Mouse (Mus musculus): ENCODE data around the gene Lrba. TPM values are rescaled to one million over a fixed set of nuclear protein-coding genes. Genes with fewer than 3 reads are reported as not detected.
A peak's percentile ranks its signal among the peaks of the same experiment; 100 is the strongest.

Gene Lrba
- polyA plus RNA-seq, 1 experiment from 2014 or later = 1.8 TPM

DNA sequence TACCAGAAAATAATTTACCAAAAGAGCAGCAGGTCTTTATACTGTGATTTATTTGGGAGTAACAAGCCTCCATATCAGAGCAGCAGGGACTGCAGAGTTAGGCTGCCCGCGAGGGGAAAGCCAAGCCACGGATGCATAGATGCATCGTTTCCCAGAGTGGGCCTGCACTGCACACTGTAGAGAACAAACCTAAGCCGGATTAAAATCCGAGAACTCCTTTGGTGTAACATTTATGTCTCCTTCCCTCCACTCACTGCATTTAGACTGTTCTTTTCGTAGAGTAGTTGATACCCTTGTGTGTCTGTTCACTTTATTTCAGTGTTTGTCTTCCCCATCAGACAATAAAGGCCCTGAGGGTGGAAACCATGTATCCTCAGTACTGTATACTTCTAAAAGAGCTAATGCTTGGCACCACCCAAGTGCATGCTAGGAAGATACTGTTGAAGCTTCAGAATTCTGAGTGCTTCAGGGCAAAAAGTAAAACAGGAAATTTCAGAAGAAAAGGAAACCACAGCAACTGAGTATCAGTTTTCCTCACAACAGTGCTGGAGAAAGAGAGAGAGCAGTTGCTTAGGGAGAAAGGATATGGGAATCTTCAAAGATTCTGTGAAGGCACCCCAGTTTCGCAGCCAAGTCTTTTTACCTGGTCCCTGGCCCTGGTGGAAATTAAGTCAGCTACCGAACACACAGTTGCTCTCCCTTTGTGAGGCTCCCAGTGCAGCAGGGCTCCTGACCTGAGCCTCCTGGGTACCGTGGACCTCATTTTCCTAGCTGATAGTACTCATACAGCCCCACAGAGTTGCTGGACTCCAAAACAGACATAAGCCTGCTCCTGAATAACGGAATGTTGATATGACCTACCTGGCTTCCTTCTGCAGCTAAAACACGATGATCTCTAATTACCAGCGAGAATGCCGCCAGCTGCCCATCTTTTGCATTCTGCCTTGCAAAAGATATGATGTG lies 530.4 kb downstream of the Lrba start:
- H3K27me3 ChIP-seq (ENCODE audit: insufficient read depth, low read length) = no peaks in the 10 kb centered on the region
- no peaks in the 10 kb centered on the region for H3K9me3 ChIP-seq (ENCODE audit: low read length)
- no peaks in the 10 kb centered on the region for H3K36me3 ChIP-seq (replicated peaks; ENCODE audit: insufficient read depth, low read length)
- no peak overlapping the region for H3K4me3 ChIP-seq (ENCODE audit: low read depth, low read length)
- H3K9ac ChIP-seq (replicated peaks) = no peak overlapping the region
- no peak overlapping the region for H3K27ac ChIP-seq (ENCODE audit: low read depth)
- H3K4me1 ChIP-seq (ENCODE audit: insufficient read depth) = no peaks in the 10 kb centered on the region
- TF ChIP-seq EP300 (IDR thresholded peaks at IDR 0.05; ENCODE audit: low read depth) (no peak), CTCF (IDR thresholded peaks at IDR 0.05; ENCODE audit: low read depth) (no peak)
- DNase-seq (no peak), ATAC-seq (no peak)
- WGBS (ENCODE audit: insufficient replicate concordance) = 60% methylated on average over 14 of the region's 14 CpGs
- no peak overlapping the region for H3K4me2 ChIP-seq (ENCODE audit: low read depth, low read length)

DNA sequence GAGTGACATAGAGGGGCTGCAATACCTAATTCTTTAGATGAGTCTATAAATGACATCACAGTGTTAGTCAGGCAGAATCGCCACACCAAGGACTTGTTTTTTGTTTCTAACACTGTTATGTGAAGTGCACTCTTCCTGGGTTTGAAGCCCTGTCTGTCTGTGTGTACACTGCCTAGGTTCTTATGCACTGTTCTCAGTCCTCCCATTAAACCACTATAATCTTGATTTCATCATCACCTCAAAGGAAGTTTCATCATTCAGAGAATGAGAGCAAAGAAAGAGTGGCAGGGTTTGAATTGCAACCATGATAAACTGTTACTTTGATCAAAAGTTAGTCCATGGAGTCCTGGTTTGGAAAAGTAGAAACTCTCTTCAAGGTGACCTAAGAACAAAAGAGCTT lies 532.1 kb downstream of the Lrba start:
- ATAC-seq = no peak
- no peak for DNase-seq
- Histone ChIP-seq H3K9ac (replicated peaks) (no peak overlapping the region), H3K27me3 (ENCODE audit: insufficient read depth, low read length) (no peaks in the 10 kb centered on the region), H3K4me1 (ENCODE audit: insufficient read depth) (no peaks in the 10 kb centered on the region), H3K4me2 (ENCODE audit: low read depth, low read length) (no peak overlapping the region), H3K9me3 (ENCODE audit: low read length) (no peaks in the 10 kb centered on the region), H3K36me3 (replicated peaks; ENCODE audit: insufficient read depth, low read length) (no peaks in the 10 kb centered on the region), H3K4me3 (ENCODE audit: low read depth, low read length) (no peak overlapping the region), H3K27ac (ENCODE audit: low read depth) (no peak overlapping the region)
- WGBS (ENCODE audit: insufficient replicate concordance) = 83% methylated on average over 1 of the region's 1 CpGs
- TF ChIP-seq CTCF (IDR thresholded peaks at IDR 0.05; ENCODE audit: low read depth) (no peak), EP300 (IDR thresholded peaks at IDR 0.05; ENCODE audit: low read depth) (no peak)

DNA sequence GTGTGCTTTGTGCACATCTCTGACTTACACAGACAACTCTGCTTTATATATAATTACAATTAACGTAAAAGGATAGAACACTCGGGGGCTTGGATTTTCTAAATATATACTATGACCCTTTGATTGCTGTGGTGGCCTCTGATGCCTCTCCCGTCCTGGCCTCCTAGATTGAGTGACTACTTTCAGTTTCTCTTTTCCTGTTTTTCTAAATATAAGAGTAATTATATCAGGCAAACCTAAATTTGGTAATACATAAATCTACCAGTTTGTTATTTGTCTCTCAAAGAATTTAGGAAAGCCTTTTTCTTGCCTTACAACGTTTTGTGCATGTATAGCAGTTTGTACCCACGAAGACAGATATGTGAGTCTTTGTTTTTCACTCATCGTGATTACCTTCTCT lies 534.2 kb downstream of the Lrba start:
- no peak overlapping the region for H3K9ac ChIP-seq (replicated peaks)
- peak overlapping the region; percentile 51 for H3K4me2 ChIP-seq (ENCODE audit: low read depth, low read length)
- 0 out of 2 replicates have a peak overlapping the region, but pooled peaks have one; percentile 13 for H3K4me3 ChIP-seq (ENCODE audit: low read depth, low read length)
- no peaks in the 10 kb centered on the region for H3K27me3 ChIP-seq (ENCODE audit: insufficient read depth, low read length)
- H3K27ac ChIP-seq (ENCODE audit: low read depth) = no peak overlapping the region
- H3K9me3 ChIP-seq (ENCODE audit: low read length) = no peaks in the 10 kb centered on the region
- no peak for DNase-seq
- 37% methylated on average over 6 of the region's 6 CpGs for whole genome bisulfite sequencing (ENCODE audit: insufficient replicate concordance)
- H3K36me3 ChIP-seq (replicated peaks; ENCODE audit: insufficient read depth, low read length) = no peaks in the 10 kb centered on the region
- no peaks in the 10 kb centered on the region for H3K4me1 ChIP-seq (ENCODE audit: insufficient read depth)
- no peak for TF ChIP-seq CTCF (IDR thresholded peaks at IDR 0.05; ENCODE audit: low read depth)
- TF ChIP-seq EP300 (IDR thresholded peaks at IDR 0.05; ENCODE audit: low read depth) = no peak
- no peak for ATAC-seq

DNA sequence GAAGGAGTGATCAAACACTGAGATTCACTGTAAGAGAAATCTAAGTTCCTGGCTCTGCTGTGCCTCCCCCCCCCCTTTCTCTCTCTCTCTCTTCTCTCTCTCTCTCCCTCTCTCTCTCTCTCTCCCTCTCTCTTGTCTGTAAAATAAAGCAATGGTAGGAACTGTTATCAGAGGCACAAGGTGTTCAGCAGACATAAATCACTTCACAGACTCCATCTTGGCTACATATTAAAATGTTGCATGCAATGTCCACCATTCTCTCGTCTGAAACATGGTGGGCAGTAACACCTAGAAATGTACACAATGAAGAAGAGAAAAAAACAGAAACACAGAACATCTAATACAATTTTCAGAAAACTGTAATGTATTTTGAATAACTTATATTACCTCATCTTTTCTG lies 534.9 kb downstream of the Lrba start:
- DNase-seq (no peak), ATAC-seq (no peak)
- H3K4me3 ChIP-seq (ENCODE audit: low read depth, low read length) = no peak overlapping the region
- H3K9me3 ChIP-seq (ENCODE audit: low read length) = no peaks in the 10 kb centered on the region
- no peak overlapping the region for H3K4me2 ChIP-seq (ENCODE audit: low read depth, low read length)
- H3K9ac ChIP-seq (replicated peaks) = no peak overlapping the region
- TF ChIP-seq CTCF (IDR thresholded peaks at IDR 0.05; ENCODE audit: low read depth) (no peak), EP300 (IDR thresholded peaks at IDR 0.05; ENCODE audit: low read depth) (no peak)
- no peak overlapping the region for H3K27ac ChIP-seq (ENCODE audit: low read depth)
- no peaks in the 10 kb centered on the region for H3K27me3 ChIP-seq (ENCODE audit: insufficient read depth, low read length)
- H3K4me1 ChIP-seq (ENCODE audit: insufficient read depth) = no peaks in the 10 kb centered on the region
- 68% methylated on average over 1 of the region's 1 CpGs for WGBS (ENCODE audit: insufficient replicate concordance)
- H3K36me3 ChIP-seq (replicated peaks; ENCODE audit: insufficient read depth, low read length) = no peaks in the 10 kb centered on the region

DNA sequence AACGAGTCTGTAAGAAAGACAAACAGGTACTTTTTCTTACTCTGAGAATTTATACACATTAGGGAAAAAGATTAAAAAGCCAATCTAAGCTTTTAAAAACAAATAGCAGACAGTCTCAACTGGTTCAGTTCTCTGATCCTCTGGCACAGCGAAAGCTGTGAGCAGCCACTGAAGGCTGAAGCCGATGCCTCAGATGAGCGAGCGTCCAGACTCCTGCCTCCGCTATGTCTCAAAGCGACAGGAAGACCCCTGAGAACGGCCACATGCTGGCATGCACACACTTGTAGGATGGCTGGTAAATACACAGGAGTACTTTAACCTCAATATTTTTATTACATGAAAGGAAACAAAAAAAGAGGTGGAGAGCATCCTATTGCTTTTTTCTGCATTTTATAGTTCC lies 535.4 kb downstream of the Lrba start:
- H3K4me1 ChIP-seq (ENCODE audit: insufficient read depth) = no peaks in the 10 kb centered on the region
- no peaks in the 10 kb centered on the region for H3K9me3 ChIP-seq (ENCODE audit: low read length)
- WGBS (ENCODE audit: insufficient replicate concordance) = 83% methylated on average over 8 of the region's 8 CpGs
- DNase-seq = no peak
- no peak overlapping the region for H3K4me2 ChIP-seq (ENCODE audit: low read depth, low read length)
- TF ChIP-seq EP300 (IDR thresholded peaks at IDR 0.05; ENCODE audit: low read depth) (no peak), CTCF (IDR thresholded peaks at IDR 0.05; ENCODE audit: low read depth) (no peak)
- no peak for ATAC-seq
- H3K27ac ChIP-seq (ENCODE audit: low read depth) = no peak overlapping the region
- no peak overlapping the region for H3K4me3 ChIP-seq (ENCODE audit: low read depth, low read length)
- H3K9ac ChIP-seq (replicated peaks) = no peak overlapping the region
- H3K36me3 ChIP-seq (replicated peaks; ENCODE audit: insufficient read depth, low read length) = no peaks in the 10 kb centered on the region
- no peaks in the 10 kb centered on the region for H3K27me3 ChIP-seq (ENCODE audit: insufficient read depth, low read length)

DNA sequence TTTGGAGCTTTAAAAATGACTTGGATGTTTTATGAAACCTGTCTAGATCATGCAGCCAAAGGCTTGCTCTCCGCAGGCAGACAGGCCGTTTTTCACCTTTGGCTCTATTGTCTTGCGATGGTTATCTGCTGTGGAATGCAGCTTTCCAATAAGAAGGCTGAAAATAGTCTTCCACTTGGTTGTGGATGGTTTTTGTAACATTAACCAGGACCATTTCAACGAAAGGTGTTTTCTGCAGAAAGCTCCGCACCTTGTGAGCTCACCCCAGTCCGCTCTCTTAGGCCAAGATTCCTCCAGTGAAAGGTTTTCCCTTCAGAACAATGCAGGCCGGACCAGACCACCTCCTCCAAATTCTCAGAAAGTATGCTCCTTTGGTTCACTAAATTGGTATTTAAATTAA lies 536.0 kb downstream of the Lrba start:
- H3K27me3 ChIP-seq (ENCODE audit: insufficient read depth, low read length) = no peaks in the 10 kb centered on the region
- H3K4me1 ChIP-seq (ENCODE audit: insufficient read depth) = no peaks in the 10 kb centered on the region
- no peak overlapping the region for H3K4me3 ChIP-seq (ENCODE audit: low read depth, low read length)
- no peaks in the 10 kb centered on the region for H3K9me3 ChIP-seq (ENCODE audit: low read length)
- no peak for ATAC-seq
- no peak overlapping the region for H3K4me2 ChIP-seq (ENCODE audit: low read depth, low read length)
- WGBS (ENCODE audit: insufficient replicate concordance) = 84% methylated on average over 7 of the region's 7 CpGs
- no peak overlapping the region for H3K9ac ChIP-seq (replicated peaks)
- DNase-seq = no peak
- no peak overlapping the region for H3K27ac ChIP-seq (ENCODE audit: low read depth)
- TF ChIP-seq CTCF (IDR thresholded peaks at IDR 0.05; ENCODE audit: low read depth) = no peak
- no peak for TF ChIP-seq EP300 (IDR thresholded peaks at IDR 0.05; ENCODE audit: low read depth)
- no peaks in the 10 kb centered on the region for H3K36me3 ChIP-seq (replicated peaks; ENCODE audit: insufficient read depth, low read length)
